Mouse (Mus musculus) regulatory T cell (primary cell): ENCODE results near the gene Apoa4.

Experiments
- in situ Hi-C: fragments of 300-600 bp; cut with MboI, MseI; formaldehyde crosslinking; loops from one replicate; pipeline ENCODE4 v1.15.1; 2025; ENCODE audit warnings: high pct_unique_total_duplicates

Gene Apoa4

DNA sequence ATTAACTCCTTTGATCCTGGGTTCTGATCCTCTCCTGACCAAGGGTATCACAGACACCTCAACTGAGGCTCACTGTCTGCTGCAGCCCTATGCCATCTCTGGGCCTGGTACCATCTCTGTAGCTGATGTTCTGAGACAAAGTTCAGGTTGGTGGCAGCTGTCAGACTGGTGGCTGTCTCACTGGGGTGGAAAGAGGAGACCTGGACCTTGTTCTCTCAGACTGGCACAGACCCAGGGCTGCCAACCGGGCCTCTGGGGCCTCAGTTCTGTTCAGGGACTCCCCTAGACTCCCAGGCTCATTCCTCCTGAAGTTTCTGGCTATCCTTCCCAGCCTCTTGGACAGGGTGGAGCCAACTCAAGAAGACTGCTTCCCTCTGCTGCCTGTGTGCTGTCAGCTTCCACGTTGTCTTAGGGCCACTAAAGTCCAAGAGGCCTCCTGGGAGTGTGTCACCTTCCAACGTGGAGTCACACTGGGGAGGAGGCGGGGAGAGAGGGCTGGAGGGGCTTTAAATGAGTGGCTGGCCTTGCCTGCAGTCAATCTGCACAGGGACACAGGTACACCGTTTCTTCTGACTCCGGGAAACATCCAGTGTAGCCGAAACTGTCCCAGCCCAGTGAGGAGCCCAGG, at the start of gene Apoa4:
Gene Apoa4 (plus strand): TSS at position 171 of the 628 bp plus-strand sequence.
- in situ Hi-C loops, result no loop called here

- in situ Hi-C loops, result no loop called here
Observed at GRCm38 (mm10) chr9:46191234-46191633, 49.3 kb upstream of the Apoa4 start.

DNA sequence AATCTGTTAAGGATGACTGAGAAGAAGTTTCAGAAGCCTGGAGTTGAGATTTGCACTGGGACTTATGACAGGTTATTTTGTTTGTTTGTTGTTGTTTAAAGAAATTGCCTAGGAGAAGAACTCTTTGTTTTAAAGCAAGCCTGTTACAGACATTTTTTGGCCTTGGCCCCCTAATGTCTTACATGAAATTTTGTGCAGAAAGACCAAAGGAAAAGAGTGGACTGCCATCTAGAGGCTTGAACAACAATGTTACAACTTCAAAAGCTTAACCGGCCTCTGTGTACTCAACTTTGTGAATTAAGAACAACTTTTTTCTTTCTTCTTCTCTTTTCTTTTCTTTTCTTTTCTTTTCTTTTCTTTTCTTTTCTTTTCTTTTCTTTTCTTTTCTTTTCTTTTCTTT, 48.9 kb upstream of the Apoa4 start:
- in situ Hi-C loops, result no loop called here

DNA sequence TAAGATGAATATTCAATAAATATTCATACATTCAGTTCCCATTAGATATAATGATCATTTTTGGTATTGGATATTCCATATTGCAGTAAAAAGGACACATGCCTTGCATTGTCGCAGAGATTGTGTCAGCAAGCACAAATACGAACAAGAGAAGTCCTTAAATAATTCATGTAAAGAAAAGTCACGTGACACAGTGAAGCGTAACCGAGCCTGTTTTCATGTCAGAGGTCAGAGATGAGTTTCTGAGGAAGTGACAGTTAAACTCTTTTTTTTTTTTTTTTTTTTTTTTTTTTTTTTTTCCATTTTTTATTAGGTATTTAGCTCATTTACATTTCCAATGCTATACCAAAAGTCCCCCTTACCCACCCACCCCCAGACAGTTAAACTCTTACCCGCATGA, 47.9 kb upstream of the Apoa4 start:
- in situ Hi-C loops, result no loop called here

GRCm38 (mm10) chr9:46194809-46195208, 45.7 kb upstream of the Apoa4 start:
- in situ Hi-C loops, result loop anchor here (5.0 kb wide), 1 partner anchor 198 kb away; no protein-coding TSS in a partner anchor

DNA sequence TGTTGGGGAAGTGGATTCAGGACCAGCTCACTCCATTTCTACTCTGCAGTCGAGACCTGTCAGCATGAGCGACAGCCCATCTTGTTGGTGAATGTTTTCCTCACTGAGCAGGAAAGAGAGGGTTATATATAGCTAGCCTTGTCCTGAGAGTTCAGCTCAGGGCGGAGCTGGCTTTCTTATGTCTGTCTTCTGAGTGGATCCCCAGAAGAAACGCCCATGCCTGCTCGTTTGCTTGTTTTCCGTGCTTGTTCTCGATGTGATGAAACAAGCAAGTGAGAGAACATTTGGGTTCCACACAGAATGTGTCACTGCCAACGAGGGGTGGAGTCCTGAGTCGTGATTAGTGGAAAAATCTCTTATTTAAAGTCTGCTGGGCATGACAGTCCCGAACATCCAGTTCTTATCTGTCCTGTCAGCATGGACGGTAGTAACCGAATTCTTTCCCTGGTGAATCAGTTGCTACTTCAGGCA, 43.8 kb upstream of the Apoa4 start:
- in situ Hi-C loops, result loop anchor here (5.0 kb wide), 1 partner anchor 199 kb away; no protein-coding TSS in a partner anchor

DNA sequence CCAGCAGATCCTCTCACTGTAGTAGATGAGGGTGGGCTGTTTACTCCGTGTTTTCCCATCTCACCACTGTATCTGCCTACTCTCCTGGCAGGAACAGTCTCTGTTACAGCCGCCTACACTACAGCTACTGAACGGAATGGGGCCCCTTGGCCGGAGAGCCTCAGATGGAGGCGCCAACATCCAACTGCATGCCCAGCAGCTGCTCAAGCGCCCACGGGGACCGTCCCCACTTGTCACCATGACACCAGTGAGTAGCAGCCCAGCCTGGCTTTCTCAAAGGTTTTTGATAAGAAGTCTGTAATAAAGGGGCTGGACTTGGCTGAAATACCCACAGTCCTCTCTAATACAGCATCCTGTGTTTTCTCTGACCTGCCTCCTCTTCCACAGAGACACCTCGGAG, 42.0 kb upstream of the Apoa4 start:
- in situ Hi-C loops, result loop anchor here (5.0 kb wide), 1 partner anchor 201 kb away; no protein-coding TSS in a partner anchor

DNA sequence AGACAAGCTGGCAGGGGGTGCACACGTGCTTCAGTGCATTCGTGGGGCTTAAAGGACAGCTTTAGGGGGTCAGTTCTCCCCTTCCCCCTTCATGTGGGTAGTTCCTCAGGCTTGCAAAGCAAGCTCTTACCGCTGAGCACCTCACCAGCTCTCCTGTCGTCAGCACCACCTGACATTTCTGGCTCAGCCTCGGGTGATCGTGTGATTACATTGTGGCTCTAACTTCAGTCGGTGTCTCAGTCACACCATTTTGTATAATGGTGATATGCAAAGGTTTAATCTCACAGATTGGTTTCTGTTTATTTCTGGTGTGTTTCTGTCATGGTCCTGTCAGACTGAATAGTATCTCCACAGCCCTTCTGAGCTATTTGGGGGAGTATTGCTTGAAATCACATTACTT, 41.6 kb upstream of the Apoa4 start:
- in situ Hi-C loops, result loop anchor here (5.0 kb wide), 1 partner anchor 202 kb away; no protein-coding TSS in a partner anchor

DNA sequence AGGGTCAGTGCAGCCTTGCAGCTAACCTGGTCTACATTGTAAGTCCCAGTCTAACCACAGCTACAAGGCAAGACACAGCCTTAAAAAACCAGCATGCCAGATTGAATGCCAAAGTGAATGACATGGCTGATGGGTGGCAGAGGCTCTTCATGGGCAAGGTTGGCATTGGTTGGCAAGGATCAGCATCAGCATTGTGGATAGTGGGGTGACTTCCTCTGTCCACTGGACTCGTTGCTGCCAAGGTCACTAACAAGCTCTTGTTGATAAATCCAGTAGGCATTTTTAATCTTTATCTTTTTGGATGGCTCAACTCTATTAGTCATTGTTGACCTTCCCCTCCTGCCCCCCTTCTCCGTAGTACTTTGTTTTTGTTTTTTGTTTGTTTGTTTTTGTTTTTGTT, 40.9 kb upstream of the Apoa4 start:
- in situ Hi-C loops, result loop anchor here (5.0 to 10.0 kb wide), 2 partner anchors 202 to 635 kb away; no protein-coding TSS in a partner anchor

GRCm38 (mm10) chr9:46206834-46207500, 33.5 kb upstream of the Apoa4 start:
- in situ Hi-C loops, result loop anchor here (10.0 kb wide), 1 partner anchor 642 kb away; no protein-coding TSS in a partner anchor

DNA sequence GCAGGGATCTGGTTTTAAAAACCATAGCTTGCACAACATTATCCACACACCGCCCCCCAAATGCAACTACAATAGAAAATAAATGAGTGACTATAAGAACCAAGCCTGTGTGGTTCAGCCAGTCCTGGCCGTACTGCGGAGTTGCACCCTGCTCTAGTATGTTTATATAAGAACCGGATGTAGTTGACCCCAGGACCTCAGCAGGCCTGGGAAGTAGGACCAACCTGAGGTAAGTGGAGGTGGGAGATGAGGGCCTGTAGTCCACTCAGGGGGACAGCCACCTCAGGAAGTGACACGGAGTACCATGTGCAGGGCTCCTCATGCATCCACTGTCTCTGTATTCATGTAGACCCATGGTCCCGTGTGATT, 33.0 kb upstream of the Apoa4 start:
- in situ Hi-C loops, result loop anchor here (10.0 kb wide), 1 partner anchor 643 kb away; no protein-coding TSS in a partner anchor

DNA sequence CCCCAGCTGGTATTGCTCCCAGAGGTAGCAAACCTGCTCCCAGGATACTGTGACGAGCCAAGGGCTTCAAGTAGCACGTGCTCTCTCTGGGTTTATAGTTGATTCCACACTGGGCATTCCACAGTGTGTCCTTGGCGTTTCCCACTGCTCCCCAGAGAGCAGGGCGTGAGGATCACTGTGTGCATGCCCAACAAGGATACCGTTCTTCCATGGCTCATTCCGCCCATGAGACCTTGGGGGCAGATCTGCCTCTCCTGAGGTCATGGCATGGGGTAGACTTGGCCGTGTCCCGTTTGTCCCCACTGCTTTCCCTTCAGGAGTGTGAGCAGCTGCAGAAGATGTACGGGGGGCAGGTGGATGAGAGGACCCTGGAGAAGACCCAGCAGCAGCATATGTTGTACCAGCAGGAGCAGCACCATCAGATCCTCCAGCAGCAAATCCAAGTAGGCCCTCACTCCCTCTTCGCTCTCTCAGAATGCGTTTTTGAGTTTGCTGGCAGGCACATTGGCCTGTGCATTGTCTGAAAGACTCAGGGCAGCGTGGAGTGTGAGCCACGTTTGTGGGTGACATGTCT, 32.0 kb upstream of the Apoa4 start:
- in situ Hi-C loops, result loop anchor here (10.0 kb wide), 1 partner anchor 644 kb away; no protein-coding TSS in a partner anchor

GRCm38 (mm10) chr9:46210473-46210872, 30.0 kb upstream of the Apoa4 start:
- in situ Hi-C loops, result no loop called here

DNA sequence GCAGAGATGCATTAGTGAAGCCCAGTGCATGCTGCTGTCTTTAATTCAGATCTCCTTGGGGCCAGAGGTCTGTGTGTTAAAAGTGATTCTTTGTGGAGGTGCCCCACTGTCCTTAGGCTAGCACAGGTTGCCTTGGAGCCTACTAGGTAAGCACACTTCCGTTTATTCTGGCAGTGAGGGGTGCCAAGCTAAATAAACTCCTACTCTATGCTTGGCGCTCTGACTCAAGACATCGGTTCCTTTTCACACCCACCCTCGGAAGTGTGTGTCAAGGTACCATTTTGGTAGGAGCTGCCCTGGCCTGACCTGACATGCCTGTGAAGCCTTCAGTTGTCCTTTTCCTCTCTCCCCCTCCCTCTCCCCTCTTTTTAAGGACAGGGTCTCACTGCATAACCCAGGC, 26.2 kb upstream of the Apoa4 start:
- in situ Hi-C loops, result no loop called here

DNA sequence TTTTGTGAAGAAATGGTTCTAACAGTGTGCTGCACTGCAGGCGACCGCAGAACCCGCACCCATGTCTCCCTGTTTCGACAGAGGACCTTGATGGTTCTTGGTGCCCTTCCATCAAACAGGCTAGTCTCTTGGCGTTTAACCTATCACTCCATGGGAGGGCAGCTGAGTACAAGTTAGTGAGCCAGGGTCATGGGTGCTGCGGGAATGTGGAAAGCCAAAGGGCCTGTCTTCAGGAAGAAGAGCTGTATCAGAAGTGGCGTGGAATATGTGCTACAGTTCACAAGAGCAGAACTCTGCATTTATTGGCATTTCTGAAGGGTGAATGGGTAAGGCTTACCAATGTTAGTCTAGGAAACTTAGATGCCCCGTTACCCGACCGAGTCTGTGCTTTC, 25.6 kb upstream of the Apoa4 start:
- in situ Hi-C loops, result no loop called here

GRCm38 (mm10) chr9:46215338-46216322, 24.9 kb upstream of the Apoa4 start:
- in situ Hi-C loops, result no loop called here

GRCm38 (mm10) chr9:46216744-46217470, 23.6 kb upstream of the Apoa4 start:
- in situ Hi-C loops, result no loop called here

GRCm38 (mm10) chr9:46218176-46218575, 22.3 kb upstream of the Apoa4 start:
- in situ Hi-C loops, result no loop called here

DNA sequence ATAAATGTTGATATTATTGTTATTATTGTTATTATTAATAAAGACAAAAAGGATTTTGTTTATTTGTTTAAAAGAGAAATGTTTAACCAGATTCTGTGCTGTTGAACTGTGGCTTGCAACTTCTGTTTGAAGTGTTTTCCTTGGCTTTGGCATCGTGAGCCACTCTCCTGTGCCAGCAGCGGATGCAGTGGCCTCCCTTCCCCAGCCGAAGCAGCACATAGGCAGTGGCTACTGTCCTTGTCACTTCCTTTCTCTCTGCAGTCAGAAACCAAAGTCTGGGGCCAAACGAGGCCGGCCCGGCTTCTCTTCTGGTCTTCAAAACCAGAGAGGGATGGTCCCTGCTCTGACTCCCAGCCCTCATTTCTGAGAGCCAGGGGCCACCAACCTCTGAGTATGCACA, 17.4 kb upstream of the Apoa4 start:
- in situ Hi-C loops, result no loop called here

- in situ Hi-C loops, result no loop called here
Observed at GRCm38 (mm10) chr9:46224101-46224500, 16.4 kb upstream of the Apoa4 start.
